Mouse (Mus musculus): ENCODE data around the gene Sh3bp2. TPM values are rescaled to one million over a fixed set of nuclear protein-coding genes. Genes with fewer than 3 reads are reported as not detected.

Sh3bp2 gene
- polyA plus RNA-seq, 1 experiment from 2014 or later: 11.4 TPM

DNA sequence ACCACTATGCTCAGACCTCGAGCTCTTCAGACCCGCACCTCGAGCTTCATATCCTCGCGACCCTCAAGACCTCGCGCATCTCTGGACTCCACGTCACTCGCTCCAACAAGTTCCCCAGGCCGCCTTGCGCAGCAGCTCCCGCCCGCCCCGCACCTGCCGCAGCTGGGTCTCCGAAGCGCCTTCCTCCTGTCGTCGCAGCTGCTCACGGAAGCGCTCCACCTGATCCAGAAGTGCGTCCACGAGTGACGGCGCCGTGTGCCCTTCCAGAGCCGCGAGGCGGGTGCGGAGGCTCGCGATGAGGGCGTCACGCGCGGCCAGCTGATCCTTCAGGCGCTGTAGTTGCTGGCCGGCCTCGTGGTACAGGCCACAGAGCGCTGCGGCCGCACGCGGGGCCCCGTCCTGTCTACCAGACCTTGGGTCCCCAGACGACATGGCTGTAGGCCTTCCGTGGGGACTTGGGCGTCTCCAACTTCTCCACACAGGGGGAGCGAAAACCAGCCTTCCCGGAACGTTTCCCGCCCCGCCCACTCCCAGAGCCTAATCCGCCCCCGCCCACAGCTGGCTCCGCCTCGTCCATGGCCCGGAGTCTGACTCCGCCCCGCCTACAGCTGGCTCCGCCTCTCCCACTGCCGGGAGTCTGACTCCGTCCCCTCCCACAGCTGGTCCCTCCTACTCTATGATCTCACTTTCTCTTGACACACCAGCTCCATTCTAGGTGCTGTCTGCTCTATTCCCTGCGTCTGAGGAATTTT lies 12.0 kb upstream of the Sh3bp2 start, which contains the start of gene Tnip2:
Tnip2 (minus strand) TSS at position 526 of the 752 bp plus-strand sequence.
- ATAC-seq (ENCODE audit: low FRiP score, low read depth): peak; percentile 96
- H3K9me3 ChIP-seq: 0 out of 2 replicates have a peak, but pooled peaks cover 3% of the 10 kb centered on the region
- H3K27me3 ChIP-seq: peaks cover 11% of the 10 kb centered on the region
- H3K4me2 ChIP-seq (replicated peaks): peak within 1 kb of the TSS; percentile 92
- no peaks in the 10 kb centered on the region for H3K36me3 ChIP-seq
- peaks cover 10% of the 10 kb centered on the region for H3K4me1 ChIP-seq
- peak within 1 kb of the TSS; percentile 77 for H3K9ac ChIP-seq
- peak within 1 kb of the TSS; percentile 75 for H3K4me3 ChIP-seq
- H3K27ac ChIP-seq: no peak within 1 kb of the TSS
- under 1% methylated on average over 64 of the region's 64 CpGs for WGBS

DNA sequence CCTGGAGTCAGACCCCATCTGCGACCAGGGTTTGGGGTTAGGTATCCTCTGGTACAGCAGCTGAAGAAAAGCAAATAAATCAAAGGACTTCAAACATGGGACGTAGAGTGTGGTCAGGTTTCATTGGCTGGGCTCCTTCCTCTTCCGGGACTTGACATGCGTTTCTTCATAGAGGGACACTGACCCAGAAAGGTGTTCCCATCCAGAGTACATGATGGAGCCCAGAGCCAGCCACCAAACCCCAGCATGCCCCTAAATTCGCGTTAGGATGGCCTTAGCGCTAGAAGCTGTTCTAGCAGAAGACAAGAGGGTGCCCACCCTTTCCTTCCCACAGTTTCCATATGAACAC lies 11.4 kb upstream of the Sh3bp2 start:
- H3K27me3 ChIP-seq: peaks cover 11% of the 10 kb centered on the region
- H3K4me3 ChIP-seq: peak overlapping the region; percentile 75
- H3K9me3 ChIP-seq: 0 out of 2 replicates have a peak, but pooled peaks cover under 1% of the 10 kb centered on the region
- no peaks in the 10 kb centered on the region for H3K36me3 ChIP-seq
- H3K4me1 ChIP-seq: peaks cover 10% of the 10 kb centered on the region
- ATAC-seq (ENCODE audit: low FRiP score, low read depth): no peak
- H3K27ac ChIP-seq: no peak overlapping the region
- H3K4me2 ChIP-seq (replicated peaks): peak overlapping the region; percentile 92
- H3K9ac ChIP-seq: no peak overlapping the region
- WGBS: 20% methylated on average over 7 of the region's 7 CpGs

DNA sequence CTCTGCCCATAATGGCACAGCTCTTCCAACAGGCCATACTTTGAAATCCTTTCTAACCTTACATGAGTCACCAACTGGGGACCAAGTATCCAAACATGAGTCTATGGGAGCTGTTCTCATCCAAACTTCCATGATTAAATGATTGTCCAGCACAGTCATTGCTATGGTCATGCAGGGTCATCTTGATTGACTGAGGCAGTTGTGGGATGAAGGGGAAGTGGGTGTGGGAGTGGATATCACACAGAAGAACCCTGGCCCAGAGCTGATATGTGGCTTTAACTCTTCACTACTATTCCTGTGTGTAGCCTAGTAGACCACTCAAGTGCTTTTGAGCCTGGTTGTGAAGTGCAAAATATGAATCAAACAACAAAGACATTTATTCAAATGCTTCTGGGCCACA lies 10.5 kb upstream of the Sh3bp2 start:
- no peak overlapping the region for H3K4me3 ChIP-seq
- H3K9ac ChIP-seq: no peak overlapping the region
- no peaks in the 10 kb centered on the region for H3K36me3 ChIP-seq
- H3K9me3 ChIP-seq: no peaks in the 10 kb centered on the region
- H3K27ac ChIP-seq: no peak overlapping the region
- ATAC-seq (ENCODE audit: low FRiP score, low read depth): no peak
- no peak overlapping the region for H3K4me2 ChIP-seq (replicated peaks)
- H3K4me1 ChIP-seq: peaks cover 10% of the 10 kb centered on the region
- peaks cover 11% of the 10 kb centered on the region for H3K27me3 ChIP-seq

DNA sequence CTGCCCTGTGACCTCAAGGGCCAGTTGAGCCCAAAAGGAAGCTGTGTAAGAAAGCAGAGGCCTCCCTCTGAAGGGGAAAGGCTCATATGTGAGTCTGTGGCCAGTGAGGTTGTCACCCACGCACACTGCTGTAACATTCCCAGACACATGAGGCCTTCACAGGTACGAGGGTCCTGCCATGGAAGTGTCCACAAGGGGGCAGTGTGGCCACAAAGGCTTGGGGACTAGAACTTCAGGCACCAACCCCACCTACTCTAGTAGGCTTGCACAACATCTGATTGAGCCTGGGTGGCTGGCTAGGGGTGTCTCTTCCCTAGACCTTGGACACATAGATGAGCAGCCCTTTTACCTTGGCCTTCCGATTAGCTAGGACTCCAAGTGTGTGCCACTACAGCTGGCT lies 7.7 kb upstream of the Sh3bp2 start:
- WGBS: 34% methylated on average over 3 of the region's 3 CpGs
- Histone ChIP-seq H3K4me2 (replicated peaks) (no peak overlapping the region), H3K27me3 (peaks cover under 1% of the 10 kb centered on the region), H3K4me1 (peaks cover 12% of the 10 kb centered on the region), H3K9me3 (no peaks in the 10 kb centered on the region), H3K9ac (no peak overlapping the region), H3K27ac (no peak overlapping the region), H3K4me3 (no peak overlapping the region), H3K36me3 (no peaks in the 10 kb centered on the region)
- ATAC-seq (ENCODE audit: low FRiP score, low read depth): no peak

DNA sequence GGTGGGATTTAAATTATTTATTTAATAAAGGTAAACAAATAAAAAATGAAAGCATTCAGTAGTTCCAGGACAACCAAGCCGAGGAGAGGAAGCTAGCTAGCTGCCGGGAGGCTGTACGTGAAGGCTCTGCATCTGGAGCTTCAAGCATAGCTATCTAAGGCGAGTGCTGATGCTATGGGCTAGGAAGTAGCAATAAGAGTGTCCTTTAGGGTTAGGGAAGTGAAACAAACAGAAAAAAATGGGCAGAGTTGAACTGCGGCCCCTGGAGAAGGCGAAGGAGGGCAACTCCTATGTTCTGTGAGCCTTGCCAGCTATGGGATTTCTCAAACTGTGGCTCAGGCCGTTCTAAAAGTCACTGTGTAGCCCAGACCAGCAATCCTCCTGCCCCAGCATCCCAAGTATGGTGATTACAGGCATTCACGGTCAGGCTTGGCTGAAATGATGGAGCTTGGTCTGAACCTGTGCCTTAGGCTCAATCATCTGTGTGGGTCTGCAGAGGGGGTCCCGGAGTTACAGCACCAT lies 6.2 kb upstream of the Sh3bp2 start:
- ATAC-seq (ENCODE audit: low FRiP score, low read depth): no peak
- 80% methylated on average over 9 of the region's 9 CpGs for WGBS
- Histone ChIP-seq H3K27me3 (no peaks in the 10 kb centered on the region), H3K9me3 (no peaks in the 10 kb centered on the region), H3K36me3 (no peaks in the 10 kb centered on the region), H3K4me3 (no peak overlapping the region), H3K4me2 (replicated peaks) (no peak overlapping the region), H3K27ac (no peak overlapping the region), H3K4me1 (peaks cover 3% of the 10 kb centered on the region; the same call in 1 of the 2 replicates), H3K9ac (no peak overlapping the region)

DNA sequence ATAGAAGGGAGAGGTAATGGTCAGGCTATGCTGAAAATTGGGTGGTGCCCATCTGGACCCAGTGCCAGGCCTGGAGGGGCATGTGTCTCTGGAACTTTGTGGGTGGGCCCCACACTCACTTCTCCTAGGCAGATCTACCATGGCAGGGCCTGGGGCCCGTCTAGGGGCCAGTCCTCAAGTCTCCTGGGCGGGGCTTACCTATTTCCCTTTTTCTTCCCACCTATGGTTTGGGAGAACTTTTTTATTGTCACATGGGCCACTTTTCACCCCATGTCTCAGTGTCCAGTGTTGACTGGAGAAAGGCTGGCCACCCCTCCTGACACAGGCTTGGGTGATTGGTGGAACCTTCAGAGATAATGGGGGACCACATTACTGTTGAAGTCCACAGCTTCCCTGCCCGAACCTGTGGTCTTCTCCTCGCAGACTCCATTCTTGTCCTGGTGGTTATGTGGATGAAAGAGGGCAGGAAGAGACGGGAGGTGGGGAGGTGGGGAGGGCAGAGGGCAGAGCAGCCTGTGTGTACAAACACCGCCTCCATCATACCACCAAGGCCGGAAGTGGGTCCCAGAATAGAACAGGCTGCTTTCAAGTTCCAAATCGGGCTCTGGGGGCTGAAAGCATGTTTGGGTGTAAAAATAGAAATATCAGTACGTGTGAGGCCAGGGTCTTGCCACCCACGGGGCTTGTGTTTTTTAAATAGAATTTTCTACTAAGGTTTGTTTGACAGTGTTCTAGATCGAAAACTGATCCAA lies 5.0 kb upstream of the Sh3bp2 start:
- Histone ChIP-seq H3K9ac (no peak overlapping the region), H3K4me1 (0 out of 2 replicates have a peak, but pooled peaks cover 2% of the 10 kb centered on the region), H3K9me3 (no peaks in the 10 kb centered on the region), H3K27me3 (no peaks in the 10 kb centered on the region), H3K4me3 (no peak overlapping the region), H3K36me3 (no peaks in the 10 kb centered on the region), H3K4me2 (replicated peaks) (no peak overlapping the region), H3K27ac (no peak overlapping the region)
- WGBS: 72% methylated on average over 11 of the region's 11 CpGs
- ATAC-seq (ENCODE audit: low FRiP score, low read depth): no peak

DNA sequence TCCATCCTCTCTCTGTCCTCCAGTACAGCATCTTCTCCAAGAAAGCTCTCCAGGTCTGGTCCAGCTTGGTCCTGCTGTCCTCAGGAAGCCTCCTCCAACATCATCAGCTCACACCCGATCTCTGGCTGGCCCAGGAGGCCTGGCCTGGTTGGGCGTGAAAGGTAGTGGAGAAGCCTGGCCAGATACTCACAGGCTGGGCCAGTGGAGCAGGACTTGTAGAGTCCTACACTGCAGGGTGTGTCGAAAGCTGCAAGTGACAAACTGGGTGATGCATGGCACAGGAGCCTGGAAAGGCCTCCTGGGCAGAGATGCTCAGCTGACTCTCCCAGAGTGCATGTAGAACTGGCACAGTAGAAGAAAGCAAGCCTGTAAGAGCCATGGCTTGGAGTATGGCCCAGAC lies 4.3 kb upstream of the Sh3bp2 start:
- H3K27me3 ChIP-seq: peaks cover 4% of the 10 kb centered on the region; the same call in 1 of the 2 replicates
- no peak overlapping the region for H3K4me2 ChIP-seq (replicated peaks)
- H3K9me3 ChIP-seq: no peaks in the 10 kb centered on the region
- H3K4me1 ChIP-seq: 0 out of 2 replicates have a peak, but pooled peaks cover 2% of the 10 kb centered on the region
- no peak overlapping the region for H3K4me3 ChIP-seq
- no peak for ATAC-seq (ENCODE audit: low FRiP score, low read depth)
- WGBS: 75% methylated on average over 3 of the region's 3 CpGs
- no peak overlapping the region for H3K9ac ChIP-seq
- H3K27ac ChIP-seq: no peak overlapping the region
- H3K36me3 ChIP-seq: no peaks in the 10 kb centered on the region

DNA sequence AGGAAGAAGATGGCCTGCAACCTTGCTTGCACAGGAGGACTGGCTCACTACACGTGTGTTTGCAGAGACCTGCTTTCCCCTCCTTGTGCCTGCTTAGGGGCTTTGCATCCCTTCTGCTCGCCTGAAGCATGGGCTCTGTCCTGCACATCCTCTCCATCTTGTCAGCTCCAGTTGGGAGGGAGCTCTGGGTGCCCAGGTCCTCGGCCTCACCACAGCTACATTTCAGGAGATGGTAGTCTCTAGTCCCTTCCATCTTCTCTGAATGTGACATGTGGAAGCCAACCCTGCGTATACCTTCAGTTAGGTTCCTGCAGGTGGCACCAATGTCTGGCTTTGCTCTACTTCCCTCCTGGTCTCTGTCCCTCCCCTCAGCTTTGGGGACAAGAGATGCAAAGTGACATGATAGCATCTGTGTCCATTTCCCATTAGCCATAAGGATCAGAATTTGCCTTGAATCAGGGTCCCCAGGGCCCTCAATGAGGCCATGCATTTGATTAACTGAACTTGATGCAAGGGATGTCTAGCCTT lies 1.6 kb upstream of the Sh3bp2 start:
- Histone ChIP-seq H3K27ac (no peak overlapping the region), H3K27me3 (peaks cover 13% of the 10 kb centered on the region)
- 49% methylated on average over 4 of the region's 4 CpGs for WGBS

DNA sequence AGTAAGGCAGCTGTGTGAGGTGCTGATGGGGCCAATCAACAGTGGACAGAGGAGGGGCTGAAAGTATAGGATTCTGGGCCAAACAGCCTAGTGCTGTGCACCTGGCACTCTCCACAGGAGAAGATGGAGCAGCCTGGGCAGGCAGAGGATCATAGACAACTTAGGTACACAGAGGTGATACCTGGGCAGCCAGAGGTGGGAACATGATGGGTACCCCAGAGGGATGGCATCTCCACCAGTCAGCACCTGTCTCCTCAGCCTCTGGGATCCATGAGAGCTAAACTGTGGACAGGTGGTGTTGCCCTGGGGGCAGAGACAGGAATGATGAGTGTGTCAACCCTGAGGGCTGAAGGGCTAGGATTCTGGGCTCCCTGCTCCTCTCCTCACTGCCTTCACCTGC lies 1.1 kb upstream of the Sh3bp2 start:
- H3K4me2 ChIP-seq (replicated peaks): no peak overlapping the region
- H3K36me3 ChIP-seq: no peaks in the 10 kb centered on the region
- H3K27ac ChIP-seq: no peak overlapping the region
- H3K4me3 ChIP-seq: no peak overlapping the region
- H3K9ac ChIP-seq: no peak overlapping the region
- peaks cover 13% of the 10 kb centered on the region for H3K27me3 ChIP-seq
- no peaks in the 10 kb centered on the region for H3K9me3 ChIP-seq
- no peak for ATAC-seq (ENCODE audit: low FRiP score, low read depth)
- H3K4me1 ChIP-seq: 0 out of 2 replicates have a peak, but pooled peaks cover 2% of the 10 kb centered on the region

More for the DNA sequence above, 1.6 kb upstream of the Sh3bp2 start:
- no peak for ATAC-seq (ENCODE audit: low FRiP score, low read depth)
- Histone ChIP-seq H3K4me2 (replicated peaks) (no peak overlapping the region), H3K4me3 (no peak overlapping the region), H3K9ac (no peak overlapping the region), H3K4me1 (0 out of 2 replicates have a peak, but pooled peaks cover 2% of the 10 kb centered on the region), H3K36me3 (no peaks in the 10 kb centered on the region), H3K9me3 (no peaks in the 10 kb centered on the region)

DNA sequence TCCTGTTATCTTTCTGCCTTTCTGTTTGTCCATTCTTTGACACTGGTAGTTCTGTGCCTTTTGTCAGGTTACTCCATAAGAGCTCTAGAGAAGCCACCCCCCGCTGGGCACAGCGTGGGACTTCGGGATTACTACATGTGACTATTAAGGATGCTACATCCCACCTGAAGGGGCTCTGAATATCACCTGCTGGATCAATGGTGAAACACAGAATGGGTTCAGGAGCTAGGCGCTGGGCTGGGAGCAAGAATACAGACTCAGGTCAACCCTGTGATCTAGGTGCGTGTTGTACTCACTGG lies 788 bp downstream of the Sh3bp2 start:
- H3K27ac ChIP-seq: no peak overlapping the region
- no peak for ATAC-seq (ENCODE audit: low FRiP score, low read depth)
- H3K4me2 ChIP-seq (replicated peaks): peak overlapping the region; percentile 67
- peak overlapping the region; percentile 56 for H3K4me3 ChIP-seq
- H3K9me3 ChIP-seq: no peaks in the 10 kb centered on the region
- no peak overlapping the region for H3K9ac ChIP-seq
- H3K36me3 ChIP-seq: no peaks in the 10 kb centered on the region
- 40% methylated on average over 5 of the region's 5 CpGs for WGBS
- H3K27me3 ChIP-seq: peaks cover 13% of the 10 kb centered on the region
- no peaks in the 10 kb centered on the region for H3K4me1 ChIP-seq

DNA sequence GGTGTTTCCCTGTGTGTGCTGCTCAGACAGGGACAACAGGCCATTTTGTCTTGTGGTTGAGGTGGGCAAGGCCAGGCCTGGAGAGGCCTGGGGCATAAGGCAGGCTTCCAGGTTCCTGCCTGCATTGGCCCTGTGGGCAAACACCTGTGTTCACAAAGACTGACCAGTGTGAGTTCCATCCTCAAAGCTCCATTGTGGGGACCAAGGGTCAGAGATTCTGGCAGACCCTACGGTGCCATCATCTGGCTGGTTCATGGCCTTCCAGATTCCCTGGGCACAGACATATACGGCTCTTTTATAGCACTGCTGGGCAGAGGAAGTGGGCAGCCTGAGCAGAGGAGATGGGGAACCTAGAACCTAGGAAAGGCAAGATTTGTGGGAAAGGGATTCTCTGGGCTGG lies 1.7 kb downstream of the Sh3bp2 start:
- H3K9ac ChIP-seq: no peak overlapping the region
- H3K9me3 ChIP-seq: no peaks in the 10 kb centered on the region
- no peak overlapping the region for H3K4me2 ChIP-seq (replicated peaks)
- 79% methylated on average over 2 of the region's 2 CpGs for WGBS
- H3K27me3 ChIP-seq: peaks cover 13% of the 10 kb centered on the region
- H3K4me3 ChIP-seq: no peak overlapping the region
- no peak for ATAC-seq (ENCODE audit: low FRiP score, low read depth)
- no peak overlapping the region for H3K27ac ChIP-seq
- H3K4me1 ChIP-seq: no peaks in the 10 kb centered on the region
- H3K36me3 ChIP-seq: no peaks in the 10 kb centered on the region

DNA sequence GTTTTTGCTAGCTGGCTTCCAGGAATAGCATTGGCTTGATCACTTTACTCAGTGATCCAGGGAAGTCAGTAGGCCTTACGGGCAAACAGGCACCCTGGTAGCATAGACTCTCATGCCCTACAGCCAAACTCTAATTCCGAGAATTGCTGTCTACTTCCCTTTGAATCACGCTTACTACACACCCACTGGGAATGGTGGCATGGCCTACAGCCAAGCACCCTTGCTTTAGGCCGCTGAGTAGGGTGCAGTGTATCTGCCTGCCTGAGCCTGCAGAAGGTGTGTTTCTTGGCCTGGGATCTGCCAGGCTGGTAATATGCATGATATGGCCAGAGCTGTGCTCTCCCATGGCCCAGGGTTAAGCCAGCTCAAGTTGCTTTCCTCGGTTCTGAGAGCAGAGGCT lies 3.1 kb downstream of the Sh3bp2 start:
- H3K9me3 ChIP-seq: no peaks in the 10 kb centered on the region
- no peaks in the 10 kb centered on the region for H3K36me3 ChIP-seq
- no peak overlapping the region for H3K27ac ChIP-seq
- H3K9ac ChIP-seq: no peak overlapping the region
- H3K4me1 ChIP-seq: no peaks in the 10 kb centered on the region
- 76% methylated on average over 5 of the region's 5 CpGs for WGBS
- H3K27me3 ChIP-seq: peaks cover 13% of the 10 kb centered on the region
- H3K4me3 ChIP-seq: no peak overlapping the region
- ATAC-seq (ENCODE audit: low FRiP score, low read depth): no peak
- H3K4me2 ChIP-seq (replicated peaks): no peak overlapping the region
